Mouse (Mus musculus): ENCODE data around the gene Slc25a3. TPM values are rescaled to one million over a fixed set of nuclear protein-coding genes. Genes with fewer than 3 reads are reported as not detected.

Gene Slc25a3
- total RNA-seq (2017) = 238 and 276 TPM in 2 replicates

DNA sequence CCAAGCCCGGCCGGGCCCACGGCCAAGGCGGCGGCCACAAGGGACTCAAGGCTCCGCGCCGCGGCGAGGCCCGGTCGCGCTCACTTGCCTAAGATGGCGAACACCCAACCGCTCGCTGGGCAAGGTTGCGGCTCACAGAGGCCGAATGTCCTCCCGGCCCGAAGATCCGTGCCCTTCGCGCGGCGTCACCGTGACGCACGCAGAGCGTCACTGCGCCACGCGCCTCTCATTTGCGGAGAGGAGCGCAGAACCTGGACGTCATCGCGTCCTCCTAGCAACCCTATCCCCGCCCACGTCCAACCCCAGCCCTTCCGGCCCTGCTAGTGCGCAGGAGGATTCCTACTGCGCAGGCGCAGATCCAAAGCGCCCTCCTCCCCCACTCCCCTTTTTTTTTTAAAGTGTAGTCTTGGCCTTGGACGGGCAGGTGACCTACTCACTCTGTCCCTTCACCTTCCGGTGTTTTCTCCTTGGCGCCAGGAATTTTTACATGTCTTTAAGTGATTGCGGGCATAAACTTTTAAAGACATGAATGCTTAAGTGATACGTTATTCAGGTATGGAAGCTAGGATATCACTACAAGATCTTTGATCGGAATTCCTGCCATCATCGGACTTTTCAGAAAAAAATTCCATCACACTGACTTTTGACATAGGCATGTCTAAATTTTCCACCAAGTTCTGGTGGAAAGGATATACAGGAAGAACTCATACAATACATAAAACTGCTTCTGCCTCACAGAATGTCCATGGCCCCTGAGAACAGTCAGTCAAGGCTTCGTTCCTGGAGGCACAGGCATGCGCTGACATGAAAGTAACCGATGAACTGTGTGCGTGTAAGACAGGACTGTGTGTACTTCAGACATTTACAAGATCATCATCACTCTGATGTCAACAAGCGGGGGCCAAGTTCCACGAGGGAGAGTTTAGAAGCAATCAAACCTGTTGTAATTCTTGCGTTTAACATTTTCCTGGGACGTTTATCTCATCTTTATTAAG is at the start of gene Slc25a3:
Gene Slc25a3 (minus strand): TSS at position 232 of the 995 bp plus-strand sequence.
- peak; percentile 97 for ATAC-seq (replicated peaks; ENCODE audit: low read depth, poor library complexity, severe bottlenecking)

DNA sequence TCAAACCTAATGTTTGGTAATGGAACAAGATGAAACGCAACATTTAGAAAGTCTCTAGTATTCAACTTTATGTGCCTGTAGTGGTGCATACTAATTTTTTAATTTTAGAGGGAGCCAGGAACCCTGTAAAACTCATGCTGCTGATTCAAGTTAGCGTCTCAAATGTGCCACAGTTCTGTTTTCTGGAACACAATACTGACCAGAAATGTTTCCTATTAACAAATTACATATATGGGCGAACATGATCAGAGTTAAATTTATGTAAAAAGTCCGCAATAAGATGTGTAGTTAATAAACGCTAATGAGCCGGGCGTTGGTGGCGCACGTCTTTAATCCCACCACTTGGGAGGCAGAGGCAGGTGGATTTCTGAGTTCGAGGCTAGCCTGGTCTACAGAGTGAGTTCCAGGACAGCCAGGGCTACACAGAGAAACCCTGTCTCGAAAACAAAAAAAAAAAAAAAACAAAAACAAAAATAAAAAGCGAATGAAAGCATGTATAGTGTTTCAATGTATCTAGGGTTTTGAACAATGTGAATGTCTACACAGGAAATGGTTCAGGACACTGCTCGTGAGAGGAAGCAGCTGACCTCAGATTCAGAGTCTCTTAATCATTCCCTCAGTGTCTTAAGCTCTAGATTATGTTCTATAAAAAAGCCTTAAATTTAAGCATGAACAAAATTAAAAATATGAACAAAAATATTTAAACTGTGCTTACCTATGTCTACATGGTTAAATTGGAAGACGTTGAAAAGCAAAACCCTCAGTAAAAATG is 48.7 kb upstream of the Slc25a3 start:
- no peak for ATAC-seq (replicated peaks; ENCODE audit: low read depth, poor library complexity, severe bottlenecking)

DNA sequence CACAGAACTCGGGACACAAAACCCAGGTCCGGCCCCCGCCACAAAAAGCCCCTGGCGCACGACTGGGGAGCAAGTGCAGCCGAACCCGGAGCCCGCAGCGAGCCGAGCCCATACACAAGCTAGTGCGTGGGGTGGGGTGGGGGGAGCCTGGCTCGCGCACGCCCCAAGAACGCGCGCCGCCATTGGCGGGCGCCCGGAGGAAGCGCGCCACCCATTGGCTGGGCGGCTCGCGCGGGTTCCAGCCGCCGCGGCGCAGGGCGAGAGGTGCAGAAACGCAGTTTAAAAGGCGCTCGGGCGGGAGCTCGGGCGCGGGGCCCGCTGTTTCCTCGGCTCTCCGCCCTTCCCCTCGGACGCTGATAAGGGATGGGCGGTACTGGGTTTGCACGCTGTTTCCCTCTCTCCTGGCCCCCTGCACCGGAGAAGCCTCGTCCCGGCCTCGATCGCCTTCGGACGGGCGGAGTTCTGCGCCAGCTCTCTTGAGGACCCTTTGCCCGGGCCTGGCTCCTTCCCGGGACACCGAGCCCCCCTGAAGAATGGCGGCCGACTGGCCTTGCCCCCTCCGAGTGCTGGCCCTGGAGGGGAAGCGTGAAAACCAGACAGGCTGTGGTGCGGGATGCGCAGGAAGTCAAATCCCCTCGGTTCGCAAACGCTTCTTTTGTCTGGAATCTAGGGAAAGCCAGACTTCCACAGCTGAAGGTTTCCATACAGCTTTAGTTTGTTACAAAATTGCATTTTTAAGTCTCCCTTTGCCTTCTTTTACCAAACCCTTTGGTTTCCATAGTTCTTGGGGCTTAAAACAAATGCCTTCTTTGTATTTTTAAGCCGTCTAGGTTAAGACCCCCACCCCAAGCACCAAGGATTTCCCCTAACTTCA is 47.8 kb upstream of the Slc25a3 start:
- peak; percentile 80 for ATAC-seq (replicated peaks; ENCODE audit: low read depth, poor library complexity, severe bottlenecking)

DNA sequence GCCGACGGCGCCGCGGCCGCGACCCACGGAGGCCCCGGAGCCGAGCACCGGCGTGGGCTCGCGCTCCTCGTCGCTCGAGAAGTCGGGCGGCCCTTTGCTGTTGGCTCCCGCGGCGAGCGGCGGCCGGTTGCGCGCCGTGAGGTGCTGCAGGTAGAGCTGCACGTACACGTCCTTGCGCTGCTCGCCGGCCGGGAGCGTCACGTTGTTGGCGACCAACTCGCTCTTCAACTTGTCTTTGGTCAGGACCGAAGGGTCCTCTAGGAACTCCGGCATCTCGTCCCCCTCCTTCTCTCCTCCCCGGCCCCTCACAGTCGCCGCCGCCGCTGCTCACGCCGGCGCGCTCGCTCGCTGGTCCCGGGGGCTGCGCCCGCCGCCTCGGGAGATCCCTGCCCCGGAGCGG is 47.2 kb upstream of the Slc25a3 start:
- no peak for ATAC-seq (replicated peaks; ENCODE audit: low read depth, poor library complexity, severe bottlenecking)

DNA sequence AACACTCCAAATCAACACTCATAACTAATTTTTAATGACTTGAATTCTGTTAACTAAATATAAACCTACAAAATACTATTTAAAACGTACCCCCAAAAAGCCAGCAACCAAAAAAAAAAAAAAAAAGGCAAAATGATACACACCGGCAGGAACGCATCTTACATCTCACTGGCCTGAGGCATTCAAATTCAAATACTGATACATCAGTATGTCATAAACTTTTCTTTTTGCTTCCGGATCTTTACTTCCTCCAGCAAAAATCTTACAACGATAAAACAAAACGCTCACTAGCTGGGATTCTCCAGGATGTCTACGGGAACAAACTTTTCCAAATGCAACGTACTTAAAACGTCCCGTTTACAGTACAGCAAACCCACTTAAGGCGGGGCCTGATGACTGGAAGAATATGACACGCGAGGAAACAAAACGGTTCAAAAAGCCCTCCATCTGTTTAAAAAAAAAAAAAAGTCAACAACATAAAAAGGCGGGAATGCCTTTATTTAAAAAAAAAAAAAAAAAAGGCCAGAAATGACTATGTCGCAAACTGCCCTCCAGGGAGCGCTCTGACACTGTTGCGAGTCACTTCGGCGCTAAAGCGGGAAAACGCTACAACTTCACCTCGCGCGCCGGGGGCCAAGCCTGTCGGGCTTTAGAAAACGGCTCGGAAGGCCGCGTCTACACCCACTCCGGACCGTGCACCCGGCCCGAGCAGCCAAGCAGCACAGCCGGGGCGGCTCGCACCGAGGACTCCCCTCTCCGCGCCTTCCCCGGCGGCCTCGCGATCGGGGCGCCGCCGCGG is 46.5 kb upstream of the Slc25a3 start:
- ATAC-seq (replicated peaks; ENCODE audit: low read depth, poor library complexity, severe bottlenecking) = peak; percentile 62

DNA sequence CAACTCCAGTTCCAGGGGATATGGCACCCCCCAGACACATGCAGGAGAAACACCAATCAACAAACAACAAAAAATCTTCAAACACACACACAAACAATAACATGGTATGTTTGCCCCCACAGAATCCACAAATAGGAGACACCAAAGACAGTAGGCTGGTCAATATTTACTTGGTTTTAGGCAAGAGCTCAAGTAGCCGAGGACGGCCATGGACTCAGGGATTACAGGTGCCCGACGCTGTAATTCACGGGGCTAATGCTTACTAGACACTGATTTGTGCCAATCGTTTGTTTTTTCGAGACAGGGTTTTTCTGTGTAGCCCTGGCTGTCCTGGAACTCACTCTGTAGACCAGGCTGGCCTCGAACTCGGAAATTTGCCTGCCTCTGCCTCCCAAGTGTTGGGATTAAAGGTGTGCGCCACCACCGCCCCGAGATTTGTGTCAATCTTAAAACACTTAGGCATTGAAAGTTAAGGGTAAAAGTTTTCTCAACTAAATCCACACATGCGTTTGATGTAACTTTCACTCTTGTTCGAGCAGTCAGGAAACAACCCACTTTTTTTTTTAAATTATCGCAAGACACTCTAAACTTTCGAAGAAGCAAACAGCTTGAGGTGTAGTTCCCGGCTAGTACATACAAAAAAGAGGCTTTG is 45.7 kb upstream of the Slc25a3 start:
- ATAC-seq (replicated peaks; ENCODE audit: low read depth, poor library complexity, severe bottlenecking) = no peak

DNA sequence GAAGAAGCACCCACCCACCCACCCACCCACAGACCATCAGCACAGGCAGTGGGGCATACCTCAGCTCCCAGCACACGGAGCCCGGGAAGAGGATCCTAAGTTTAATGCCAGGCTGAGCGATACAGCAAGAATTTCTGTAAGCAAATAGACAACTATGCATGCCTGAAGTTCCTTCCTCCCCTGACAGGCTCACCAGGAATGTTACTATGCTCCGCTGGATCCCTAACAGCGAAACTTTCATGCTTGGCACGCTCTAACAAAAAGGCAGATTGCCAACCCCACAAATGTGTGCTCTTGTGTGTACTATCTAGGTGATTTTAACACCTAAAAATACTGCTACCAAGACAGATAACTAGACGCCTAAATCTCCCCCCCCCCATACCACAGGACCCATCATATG is 43.5 kb upstream of the Slc25a3 start:
- ATAC-seq (replicated peaks; ENCODE audit: low read depth, poor library complexity, severe bottlenecking) = no peak

DNA sequence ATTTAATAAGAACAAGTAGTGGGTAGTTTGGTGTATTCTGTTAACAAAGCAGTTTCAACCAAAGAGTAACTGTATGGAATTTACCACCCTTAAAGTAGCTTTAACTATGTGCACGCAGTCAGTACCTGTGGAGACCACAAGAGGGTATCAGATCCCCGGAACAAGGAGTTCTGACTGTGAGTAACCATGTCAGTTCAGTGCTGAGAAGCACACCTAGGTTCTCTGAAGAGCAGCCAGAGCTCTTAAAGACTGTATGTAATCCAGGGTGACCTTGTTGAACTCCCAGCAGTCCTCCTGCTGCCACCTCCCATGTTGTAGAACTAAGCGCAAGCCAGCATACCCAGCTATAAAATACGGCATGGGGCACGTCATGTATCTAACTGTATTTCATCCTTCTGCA is 43.0 kb upstream of the Slc25a3 start:
- ATAC-seq (replicated peaks; ENCODE audit: low read depth, poor library complexity, severe bottlenecking) = peak; percentile 54

DNA sequence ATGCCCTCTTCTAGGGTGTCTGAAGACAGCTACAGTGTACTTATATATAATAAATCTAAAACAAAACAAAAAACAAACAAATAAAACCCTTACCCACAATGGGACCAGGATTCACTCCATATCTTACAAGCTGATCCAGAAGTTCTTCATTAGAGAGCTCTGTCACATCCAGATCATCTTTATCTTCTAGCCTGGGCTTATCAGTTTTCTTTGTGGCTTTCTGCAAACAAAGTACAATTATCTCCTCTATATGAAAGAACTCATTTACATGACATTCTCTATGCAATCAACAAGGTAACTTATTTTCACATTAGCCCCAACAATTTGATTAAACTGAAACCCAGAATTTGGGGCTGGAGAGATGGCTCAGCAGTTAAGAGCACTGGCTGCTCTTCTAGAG is 42.0 kb upstream of the Slc25a3 start:
- ATAC-seq (replicated peaks; ENCODE audit: low read depth, poor library complexity, severe bottlenecking) = no peak

DNA sequence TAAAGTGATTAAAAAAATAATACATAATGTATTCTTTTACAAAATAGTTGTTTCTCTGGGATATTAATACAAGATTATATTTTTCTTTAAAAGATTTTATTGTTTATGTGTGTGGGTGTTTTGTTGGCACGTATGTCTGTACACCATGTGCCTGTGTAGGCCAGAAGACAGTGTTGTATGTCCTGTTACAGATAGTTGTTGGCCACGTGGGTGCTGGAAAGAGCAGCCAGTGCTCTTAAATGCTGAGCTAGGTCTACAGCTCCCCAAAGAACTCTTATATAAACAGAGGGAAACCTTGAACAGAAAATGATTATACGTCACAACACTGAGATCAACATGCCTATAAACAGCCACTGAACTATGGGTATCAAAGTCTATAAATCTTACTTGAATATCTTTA is 40.6 kb upstream of the Slc25a3 start:
- ATAC-seq (replicated peaks; ENCODE audit: low read depth, poor library complexity, severe bottlenecking) = no peak

DNA sequence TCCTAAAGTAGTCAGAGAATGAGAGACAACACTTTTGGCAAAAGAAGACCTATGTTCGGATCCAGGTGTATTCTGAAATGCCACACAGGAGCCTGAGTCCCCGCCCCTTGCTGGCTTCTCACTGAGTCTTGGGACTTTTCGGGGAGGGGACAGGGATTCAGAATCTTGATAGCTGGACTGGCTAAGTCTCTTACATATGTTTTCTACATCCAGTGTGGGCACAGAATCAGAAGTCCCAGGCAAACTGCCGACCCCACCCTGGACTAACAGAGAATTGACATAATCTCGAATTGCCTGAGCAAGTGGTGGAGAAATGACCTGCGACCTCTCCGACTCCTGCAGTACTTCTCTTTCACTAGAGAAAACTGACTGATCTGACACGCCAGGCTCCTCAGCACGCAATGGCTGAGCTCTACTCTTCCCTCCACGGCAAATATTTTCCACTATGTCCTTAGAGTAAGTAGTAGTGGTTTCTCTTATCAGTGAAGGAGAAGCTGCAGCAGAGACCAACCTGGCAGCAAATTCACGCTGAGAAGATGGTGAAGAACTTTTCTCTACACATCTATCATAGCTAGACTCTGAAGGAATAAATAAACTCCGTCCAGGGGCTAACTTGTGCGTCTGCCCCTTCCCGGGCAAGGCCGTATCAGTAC is 38.8 kb upstream of the Slc25a3 start:
- no peak for ATAC-seq (replicated peaks; ENCODE audit: low read depth, poor library complexity, severe bottlenecking)

DNA sequence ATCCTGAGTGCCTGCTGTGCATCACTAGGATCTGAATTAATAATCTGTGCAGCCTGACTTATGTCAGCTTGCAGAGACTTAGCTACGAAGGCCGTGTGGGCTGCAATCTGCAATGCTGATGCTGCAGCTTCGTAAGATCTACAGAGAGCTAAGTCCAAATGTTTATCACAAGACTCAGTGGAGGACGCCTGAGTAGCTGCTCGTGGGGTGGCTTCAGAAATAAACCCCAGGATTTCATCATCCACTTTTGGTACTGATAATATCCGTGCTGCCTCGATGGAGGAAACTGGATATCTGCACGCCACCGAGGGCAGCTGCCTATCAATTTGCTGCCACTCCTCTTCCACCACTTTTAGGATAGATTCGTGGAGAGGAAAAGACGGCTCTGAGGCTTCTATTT is 38.2 kb upstream of the Slc25a3 start:
- ATAC-seq (replicated peaks; ENCODE audit: low read depth, poor library complexity, severe bottlenecking) = no peak

DNA sequence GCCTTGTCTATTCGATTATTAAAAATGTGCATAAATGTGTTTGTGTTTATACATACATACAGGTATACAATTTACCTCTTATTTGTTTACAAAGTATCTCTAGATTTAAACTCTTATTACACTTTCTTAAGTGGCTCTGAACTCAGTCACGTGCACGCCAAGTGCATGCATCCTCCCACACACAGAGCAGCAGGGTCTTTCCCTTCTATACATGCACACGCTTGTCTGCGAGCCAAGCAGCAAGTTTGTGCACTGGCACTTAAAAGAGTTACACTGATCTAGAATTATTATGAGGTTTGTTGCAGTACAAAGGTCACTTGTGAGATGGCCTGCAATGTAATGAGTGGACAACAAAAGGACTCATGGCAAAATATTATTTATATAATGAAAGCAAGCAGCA is 37.1 kb upstream of the Slc25a3 start:
- no peak for ATAC-seq (replicated peaks; ENCODE audit: low read depth, poor library complexity, severe bottlenecking)

DNA sequence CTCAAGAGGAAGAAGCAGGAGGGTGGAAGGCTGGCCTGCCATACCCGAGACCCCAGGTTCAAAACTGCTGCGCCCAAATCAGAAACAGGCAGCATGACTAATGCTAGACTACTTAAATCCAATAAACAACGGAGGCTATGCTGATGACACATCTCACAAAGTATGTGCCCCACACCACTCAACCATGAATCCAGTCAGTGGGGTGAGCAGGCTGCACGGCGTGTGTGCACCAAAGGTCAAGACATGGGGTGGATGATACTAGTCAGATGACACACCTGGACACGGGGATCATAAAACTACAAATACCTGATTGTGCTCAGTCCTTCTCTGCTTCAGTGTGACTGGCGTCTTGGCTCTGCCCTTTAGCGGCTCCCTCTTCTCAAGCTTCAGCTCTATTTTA is 34.6 kb upstream of the Slc25a3 start:
- no peak for ATAC-seq (replicated peaks; ENCODE audit: low read depth, poor library complexity, severe bottlenecking)

DNA sequence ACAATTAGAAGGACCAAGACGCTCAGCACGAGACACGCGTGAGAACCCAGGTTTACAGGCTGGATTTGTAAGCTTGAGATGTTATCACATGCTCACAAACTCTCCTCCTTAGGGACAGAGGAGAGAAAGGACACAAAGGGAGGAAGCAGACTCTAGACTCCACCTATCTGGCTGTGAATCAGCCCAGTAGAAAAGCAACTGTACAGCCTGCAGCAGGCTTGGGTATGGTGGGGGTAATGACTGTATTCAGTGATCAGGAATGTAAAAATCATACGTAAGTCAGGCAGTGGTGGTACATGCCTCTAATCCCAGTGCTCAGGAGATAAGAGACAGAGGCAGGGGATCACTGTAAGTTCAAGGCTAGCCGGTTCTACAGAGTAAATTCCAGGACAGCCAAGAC is 32.5 kb upstream of the Slc25a3 start:
- ATAC-seq (replicated peaks; ENCODE audit: low read depth, poor library complexity, severe bottlenecking) = no peak

DNA sequence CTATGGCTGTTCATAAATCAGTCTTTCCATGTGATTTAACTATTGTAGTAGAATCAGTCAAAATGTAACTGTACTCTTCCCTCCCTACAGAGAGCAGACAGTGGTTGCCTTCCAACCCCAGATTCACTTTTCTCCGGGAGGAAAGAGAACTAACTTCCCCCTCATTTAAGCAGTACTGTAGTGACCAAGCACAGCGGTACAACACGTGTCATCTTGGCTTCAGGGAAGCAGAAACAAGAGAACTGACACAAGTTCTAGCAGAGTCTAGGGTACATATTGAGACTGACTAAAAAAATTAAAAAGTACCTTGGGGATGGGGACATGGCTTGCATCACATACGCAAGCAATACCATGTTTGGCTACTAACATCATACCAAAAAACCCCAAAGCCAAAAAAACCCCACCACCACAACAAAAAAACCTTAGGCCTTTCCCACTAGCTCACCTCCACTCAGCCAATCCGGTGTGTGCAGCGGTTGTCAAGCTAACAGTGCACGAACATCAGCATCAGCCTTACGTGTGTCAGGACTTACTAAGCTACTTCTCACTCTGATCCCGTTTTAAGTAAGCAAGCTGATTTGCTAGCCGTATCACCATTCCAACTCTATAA is 30.1 kb upstream of the Slc25a3 start:
- ATAC-seq (replicated peaks; ENCODE audit: low read depth, poor library complexity, severe bottlenecking) = no peak

DNA sequence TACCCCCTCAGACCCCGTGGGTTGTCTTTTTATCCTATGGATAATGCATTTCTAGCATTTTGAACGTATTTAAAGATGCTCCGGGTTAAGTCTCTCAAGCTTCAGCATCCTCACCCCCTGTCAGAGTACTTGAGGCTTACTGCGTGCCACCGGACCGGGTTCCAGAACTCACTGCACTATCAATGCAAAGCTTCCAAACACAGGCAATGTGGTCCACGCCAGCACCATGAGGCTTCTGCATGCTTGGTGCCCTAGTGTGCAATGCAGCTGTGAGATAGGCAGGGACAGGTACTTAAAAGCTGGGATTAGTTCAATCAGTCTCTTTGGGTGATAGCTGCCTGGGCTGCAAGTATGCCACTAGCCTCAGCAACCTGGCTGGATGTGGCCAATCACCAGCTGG is 21.6 kb upstream of the Slc25a3 start:
- ATAC-seq (replicated peaks; ENCODE audit: low read depth, poor library complexity, severe bottlenecking) = no peak

All from common myeloid progenitor, adult 5-6 weeks (primary cell).